In genomic region chr11:116723064-116723463, GRCm38 (mm10) we compare ENCODE assay signal across 37 mouse cellular contexts. TPM values are rescaled to one million over a fixed set of nuclear protein-coding genes. Genes with fewer than 3 reads are reported as not detected.
"Had no signal": no experiment of that assay in that cellular context is flagged by ENCODE, and none has a peak within 500 bp of the region (broad histone marks: within the 10 kb centered on the region; RNA-seq: fewer than 3 reads in every experiment).

No protein-coding gene starts in this region.

- H3K9ac ChIP-seq: heart, embryonic 12.5 days; hindbrain, embryonic 13.5 days; hindbrain, embryonic 15.5 days; limb, embryonic 12.5 days; liver, embryonic 13.5 days had no signal

- H3K4me2 ChIP-seq: heart, embryonic 12.5 days; hindbrain, embryonic 13.5 days; hindbrain, embryonic 15.5 days; limb, embryonic 12.5 days; liver, embryonic 11.5 days; liver, embryonic 13.5 days had no signal

- H3K9me3 ChIP-seq: hindbrain, embryonic 15.5 days; limb, embryonic 10.5 days; liver, embryonic 13.5 days had no signal

- H3K4me1 ChIP-seq: liver, embryonic 13.5 days had no signal

- H3K27ac ChIP-seq: hindbrain, embryonic 13.5 days; hindbrain, embryonic 15.5 days; hindbrain, postnatal 0 days; layer of hippocampus, adult 2 months; left cerebral cortex, adult 2 months; limb, embryonic 10.5 days; limb, embryonic 12.5 days; liver, embryonic 13.5 days had no signal

- DNase-seq: gastrocnemius, postnatal 10 days; gastrocnemius, postnatal 25 days; heart, adult 11 months; heart, adult 2 months; heart, postnatal 10 days; kidney, adult 11 months; kidney, adult 8-10 months; kidney, postnatal 10 days; kidney, postnatal 25 days; kidney, postnatal 4 days; liver; liver, embryonic 13.5 days had no signal

- H3K4me3 ChIP-seq: heart, adult 2 months; heart, embryonic 12.5 days; hindbrain, embryonic 13.5 days; hindbrain, embryonic 15.5 days; layer of hippocampus, adult 2 months; left cerebral cortex, adult 2 months; limb, embryonic 10.5 days; limb, embryonic 12.5 days; liver, embryonic 13.5 days had no signal

- H3K27me3 ChIP-seq: heart, embryonic 12.5 days; hindbrain, embryonic 13.5 days; hindbrain, embryonic 15.5 days; limb, embryonic 12.5 days had no signal

- ATAC-seq: hindbrain, postnatal 0 days; intestine, embryonic 16.5 days had no signal

- H3K36me3 ChIP-seq: heart, embryonic 12.5 days; hindbrain, embryonic 13.5 days; hindbrain, embryonic 15.5 days; limb, embryonic 10.5 days; limb, embryonic 12.5 days; liver, embryonic 13.5 days had no signal

RNA-seq across cellular contexts. Expression of gene St6galnac1, which starts 52.2 kb away (rescaled TPM):
- total RNA-seq: gastrocnemius, adult 18-20 months; gastrocnemius, postnatal 10 days; gastrocnemius, postnatal 25 days; heart, adult 2 months; heart, postnatal 10 days; heart, postnatal 25 days; hematopoietic stem cell, adult 5-6 weeks; hindbrain, postnatal 0 days; layer of hippocampus, adult 2 months; layer of hippocampus, postnatal 10 days; layer of hippocampus, postnatal 25 days; left cerebral cortex, adult 2 months; left cerebral cortex, postnatal 14 days; left cerebral cortex, postnatal 36 days had no signal
- polyA plus RNA-seq: gonadal fat pad, adult 2 months; heart, adult 2 months; heart, embryonic 12.5 days; heart, embryonic 14.5 days; heart, embryonic 16.5 days; hindbrain, embryonic 11.5 days; hindbrain, embryonic 13.5 days; hindbrain, embryonic 15.5 days; hindbrain, postnatal 0 days; intestine, embryonic 14.5 days; intestine, embryonic 16.5 days; kidney, embryonic 14.5 days; kidney, embryonic 16.5 days; limb, embryonic 10.5 days; limb, embryonic 12.5 days; limb, embryonic 14.5 days; liver, embryonic 11.5 days; liver, embryonic 13.5 days had no signal
